Mouse (Mus musculus) kidney, adult 2 months (tissue): Measurements from ENCODE around the gene Fzd1.

Experiments
- CTCF ChIP-seq: fragments of 200-500 bp; conservative IDR thresholded peaks from 2 replicates; pipeline ENCODE4 v1.5.1; 2011; ENCODE audit warnings: low read depth, mild to moderate bottlenecking, control low read depth, low read length, moderate library complexity, mixed read lengths; ENCODE audit not compliant: insufficient read depth, insufficient read length
- POLR2A ChIP-seq: fragments of 200-500 bp; IDR thresholded peaks from one replicate; pipeline ENCODE4 v1.6.1; 2011; ENCODE audit warnings: low read depth, low read length, control low read depth

- no peak for TF ChIP-seq CTCF
- no peak for TF ChIP-seq POLR2A
Measured at GRCm38 (mm10) chr5:4754701-4755281, 3.0 kb downstream of the Fzd1 start.
